Mouse (Mus musculus): ENCODE measurements around the gene Lpp. TPM values are rescaled to one million over a fixed set of nuclear protein-coding genes. Genes with fewer than 3 reads are reported as not detected.

Lpp gene
- polyA plus RNA-seq, 1 experiment, result 10.5 TPM

- H3K4me1 ChIP-seq (ENCODE audit: control insufficient read depth, insufficient read depth, low read length), result peaks cover 9% of the 10 kb centered on the region
- no peak overlapping the region for H3K27ac ChIP-seq (ENCODE audit: insufficient read depth, low read depth, low read length)
- no peak for TF ChIP-seq POLR2A (IDR thresholded peaks at IDR 0.05; ENCODE audit: borderline replicate concordance, low read depth, low read length)
- TF ChIP-seq CTCF (IDR thresholded peaks at IDR 0.05; ENCODE audit: low read depth, low read length), result no peak
These were observed 149.6 kb downstream of the Lpp start for GRCm38 (mm10) chr16:24542864-24543263.

GRCm38 (mm10) chr16:24545366-24545765 lies 152.1 kb downstream of the Lpp start:
- Histone ChIP-seq H3K27ac (ENCODE audit: insufficient read depth, low read depth, low read length) (no peak overlapping the region), H3K4me3 (ENCODE audit: insufficient read depth, low read length) (no peak overlapping the region), H3K4me1 (ENCODE audit: control insufficient read depth, insufficient read depth, low read length) (peaks cover 9% of the 10 kb centered on the region)
- TF ChIP-seq POLR2A (IDR thresholded peaks at IDR 0.05; ENCODE audit: borderline replicate concordance, low read depth, low read length), result no peak
- no peak for TF ChIP-seq CTCF (IDR thresholded peaks at IDR 0.05; ENCODE audit: low read depth, low read length)

More at GRCm38 (mm10) chr16:24542864-24543263, 149.6 kb downstream of the Lpp start:
- no peak overlapping the region for H3K4me3 ChIP-seq (ENCODE audit: insufficient read depth, low read length)

GRCm38 (mm10) chr16:24558458-24558857 lies 165.2 kb downstream of the Lpp start:
- Histone ChIP-seq H3K27ac (ENCODE audit: insufficient read depth, low read depth, low read length) (no peak overlapping the region), H3K4me3 (ENCODE audit: insufficient read depth, low read length) (no peak overlapping the region), H3K4me1 (ENCODE audit: control insufficient read depth, insufficient read depth, low read length) (peaks cover 4% of the 10 kb centered on the region; the same call in 1 of the 2 replicates)
- TF ChIP-seq POLR2A (IDR thresholded peaks at IDR 0.05; ENCODE audit: borderline replicate concordance, low read depth, low read length) (no peak), CTCF (IDR thresholded peaks at IDR 0.05; ENCODE audit: low read depth, low read length) (no peak)

GRCm38 (mm10) chr16:24559811-24560210 lies 166.5 kb downstream of the Lpp start:
- Histone ChIP-seq H3K4me1 (ENCODE audit: control insufficient read depth, insufficient read depth, low read length) (peaks cover 4% of the 10 kb centered on the region; the same call in 1 of the 2 replicates), H3K27ac (ENCODE audit: insufficient read depth, low read depth, low read length) (no peak overlapping the region), H3K4me3 (ENCODE audit: insufficient read depth, low read length) (no peak overlapping the region)
- TF ChIP-seq POLR2A (IDR thresholded peaks at IDR 0.05; ENCODE audit: borderline replicate concordance, low read depth, low read length) (no peak), CTCF (IDR thresholded peaks at IDR 0.05; ENCODE audit: low read depth, low read length) (no peak)

- H3K27ac ChIP-seq (ENCODE audit: insufficient read depth, low read depth, low read length), result no peak overlapping the region
- peaks cover 4% of the 10 kb centered on the region; the same call in 1 of the 2 replicates for H3K4me1 ChIP-seq (ENCODE audit: control insufficient read depth, insufficient read depth, low read length)
- no peak for TF ChIP-seq POLR2A (IDR thresholded peaks at IDR 0.05; ENCODE audit: borderline replicate concordance, low read depth, low read length)
- no peak for TF ChIP-seq CTCF (IDR thresholded peaks at IDR 0.05; ENCODE audit: low read depth, low read length)
- H3K4me3 ChIP-seq (ENCODE audit: insufficient read depth, low read length), result no peak overlapping the region
These were observed 167.7 kb downstream of the Lpp start for GRCm38 (mm10) chr16:24560998-24561397.

GRCm38 (mm10) chr16:24561602-24562001 lies 168.3 kb downstream of the Lpp start:
- peaks cover 4% of the 10 kb centered on the region; the same call in 1 of the 2 replicates for H3K4me1 ChIP-seq (ENCODE audit: control insufficient read depth, insufficient read depth, low read length)
- H3K4me3 ChIP-seq (ENCODE audit: insufficient read depth, low read length), result no peak overlapping the region
- no peak for TF ChIP-seq CTCF (IDR thresholded peaks at IDR 0.05; ENCODE audit: low read depth, low read length)
- no peak overlapping the region for H3K27ac ChIP-seq (ENCODE audit: insufficient read depth, low read depth, low read length)

- Histone ChIP-seq H3K4me1 (ENCODE audit: control insufficient read depth, insufficient read depth, low read length) (no peaks in the 10 kb centered on the region), H3K4me3 (ENCODE audit: insufficient read depth, low read length) (no peak overlapping the region), H3K27ac (ENCODE audit: insufficient read depth, low read depth, low read length) (no peak overlapping the region)
- no peak for TF ChIP-seq POLR2A (IDR thresholded peaks at IDR 0.05; ENCODE audit: borderline replicate concordance, low read depth, low read length)
- no peak for TF ChIP-seq CTCF (IDR thresholded peaks at IDR 0.05; ENCODE audit: low read depth, low read length)
These were observed 172.0 kb downstream of the Lpp start for GRCm38 (mm10) chr16:24565311-24565710.

GRCm38 (mm10) chr16:24566277-24566676 lies 173.0 kb downstream of the Lpp start:
- no peak overlapping the region for H3K4me3 ChIP-seq (ENCODE audit: insufficient read depth, low read length)
- H3K27ac ChIP-seq (ENCODE audit: insufficient read depth, low read depth, low read length), result no peak overlapping the region
- H3K4me1 ChIP-seq (ENCODE audit: control insufficient read depth, insufficient read depth, low read length), result no peaks in the 10 kb centered on the region
- TF ChIP-seq CTCF (IDR thresholded peaks at IDR 0.05; ENCODE audit: low read depth, low read length), result no peak
- TF ChIP-seq POLR2A (IDR thresholded peaks at IDR 0.05; ENCODE audit: borderline replicate concordance, low read depth, low read length), result no peak

GRCm38 (mm10) chr16:24567562-24567961 lies 174.3 kb downstream of the Lpp start:
- Histone ChIP-seq H3K4me1 (ENCODE audit: control insufficient read depth, insufficient read depth, low read length) (no peaks in the 10 kb centered on the region), H3K27ac (ENCODE audit: insufficient read depth, low read depth, low read length) (no peak overlapping the region), H3K4me3 (ENCODE audit: insufficient read depth, low read length) (no peak overlapping the region)
- no peak for TF ChIP-seq POLR2A (IDR thresholded peaks at IDR 0.05; ENCODE audit: borderline replicate concordance, low read depth, low read length)
- TF ChIP-seq CTCF (IDR thresholded peaks at IDR 0.05; ENCODE audit: low read depth, low read length), result no peak

- H3K4me1 ChIP-seq (ENCODE audit: control insufficient read depth, insufficient read depth, low read length), result peaks cover 2% of the 10 kb centered on the region
- H3K4me3 ChIP-seq (ENCODE audit: insufficient read depth, low read length), result no peak overlapping the region
- H3K27ac ChIP-seq (ENCODE audit: insufficient read depth, low read depth, low read length), result no peak overlapping the region
- TF ChIP-seq CTCF (IDR thresholded peaks at IDR 0.05; ENCODE audit: low read depth, low read length) (no peak), POLR2A (IDR thresholded peaks at IDR 0.05; ENCODE audit: borderline replicate concordance, low read depth, low read length) (no peak)
These were observed 174.8 kb downstream of the Lpp start for GRCm38 (mm10) chr16:24568061-24568460.

GRCm38 (mm10) chr16:24569681-24570080 lies 176.4 kb downstream of the Lpp start:
- H3K4me3 ChIP-seq (ENCODE audit: insufficient read depth, low read length), result no peak overlapping the region
- H3K4me1 ChIP-seq (ENCODE audit: control insufficient read depth, insufficient read depth, low read length), result peaks cover 4% of the 10 kb centered on the region
- H3K27ac ChIP-seq (ENCODE audit: insufficient read depth, low read depth, low read length), result no peak overlapping the region
- no peak for TF ChIP-seq POLR2A (IDR thresholded peaks at IDR 0.05; ENCODE audit: borderline replicate concordance, low read depth, low read length)
- no peak for TF ChIP-seq CTCF (IDR thresholded peaks at IDR 0.05; ENCODE audit: low read depth, low read length)

All from bone marrow macrophage, adult 2 months (primary cell).